Mouse (Mus musculus) heart, postnatal 0 days (tissue): ENCODE data around the gene Surf6.
A peak's percentile ranks its signal among the peaks of the same experiment; 100 is the strongest.

Experiments used
- CTCF ChIP-seq: IDR thresholded peaks from 2 replicates; pipeline ENCODE4 v1.5.1; 2016; ENCODE audit warnings: antibody characterized with exemption, control low read depth, low read depth
- EP300 ChIP-seq: IDR thresholded peaks from 2 replicates; pipeline ENCODE4 v1.6.1; 2016; ENCODE audit warnings: antibody characterized with exemption, low read depth

DNA sequence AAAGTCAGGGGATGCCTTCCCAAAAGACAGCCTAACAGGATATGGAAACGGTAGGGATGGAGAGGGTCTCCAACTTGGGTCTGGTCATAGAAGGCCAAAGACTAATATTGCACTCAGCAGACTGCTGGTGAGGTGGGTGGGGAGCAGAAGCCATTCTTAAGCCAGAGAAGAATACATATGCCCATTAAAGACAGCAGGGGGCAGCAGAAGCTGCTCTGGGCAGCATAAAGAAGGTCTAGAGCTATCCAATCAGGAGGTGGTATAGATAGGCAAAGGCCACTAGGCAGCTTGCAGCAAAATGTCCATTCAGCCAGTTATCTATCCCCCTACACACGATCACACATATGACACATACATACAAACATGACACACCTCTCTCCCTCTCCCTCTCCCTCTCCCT, 55.0 kb downstream of the Surf6 start:
- TF ChIP-seq CTCF (peak; percentile 64), EP300 (no peak)
